Comparison of ENCODE assay signal across 31 mouse cellular contexts in genomic region chr5:146695543-146695942, GRCm38 (mm10).
DNase-seq lines count a peak whose midpoint lies in the region; ATAC-seq and TF ChIP-seq lines count a peak whose summit lies in the region.
"Had no signal": no experiment of that assay in that cellular context is flagged by ENCODE, and none has a peak within 500 bp of the region (broad histone marks: within the 10 kb centered on the region; RNA-seq: fewer than 3 reads in every experiment).

No protein-coding gene starts in this region.

- H3K4me3 ChIP-seq in liver, embryonic 12.5 days: no peak overlapping the region
- H3K4me3 ChIP-seq in liver, postnatal 0 days (ENCODE audit: low read depth, low read length): no peak overlapping the region
- no peak overlapping the region for H3K4me3 ChIP-seq in lung, embryonic 14.5 days (ENCODE audit: low read depth, low read length)
- H3K4me3 ChIP-seq: embryonic facial prominence, embryonic 10.5 days; embryonic facial prominence, embryonic 13.5 days; erythroblast, embryonic 14.5 days; forebrain, embryonic 12.5 days; forebrain, embryonic 15.5 days; heart, adult 2 months; heart, embryonic 10.5 days; heart, embryonic 13.5 days had no signal

- no peak overlapping the region for H3K9ac ChIP-seq in liver, embryonic 12.5 days
- no peak overlapping the region for H3K9ac ChIP-seq in liver, postnatal 0 days (replicated peaks)
- H3K9ac ChIP-seq in lung, embryonic 14.5 days: no peak overlapping the region
- H3K9ac ChIP-seq: embryonic facial prominence, embryonic 13.5 days; forebrain, embryonic 12.5 days; forebrain, embryonic 15.5 days; heart, embryonic 13.5 days; hindbrain, embryonic 14.5 days had no signal

- no peaks in the 10 kb centered on the region for H3K27me3 ChIP-seq in liver, embryonic 12.5 days (replicated peaks)
- H3K27me3 ChIP-seq in liver, postnatal 0 days (ENCODE audit: insufficient read depth, low read length): no peaks in the 10 kb centered on the region
- no peaks in the 10 kb centered on the region for H3K27me3 ChIP-seq in lung, embryonic 14.5 days (ENCODE audit: insufficient read depth, low read length)
- H3K27me3 ChIP-seq: embryonic facial prominence, embryonic 13.5 days; forebrain, embryonic 15.5 days; heart, embryonic 13.5 days; Patski had no signal

- WGBS in liver, embryonic 12.5 days (ENCODE audit: insufficient replicate concordance): 63% methylated on average over 5 of the region's 5 CpGs
- 68% methylated on average over 5 of the region's 5 CpGs for WGBS in liver, postnatal 0 days (ENCODE audit: insufficient replicate concordance)
- WGBS in lung, embryonic 14.5 days: 36% methylated on average over 5 of the region's 5 CpGs

- peaks cover 78% of the 10 kb centered on the region for H3K4me1 ChIP-seq in liver, embryonic 12.5 days
- H3K4me1 ChIP-seq in liver, postnatal 0 days (ENCODE audit: insufficient read depth): peaks cover 40% of the 10 kb centered on the region
- H3K4me1 ChIP-seq in lung, embryonic 14.5 days (ENCODE audit: insufficient read depth): peaks cover 14% of the 10 kb centered on the region
- H3K4me1 ChIP-seq: forebrain, embryonic 12.5 days; forebrain, embryonic 15.5 days had no signal

- TF ChIP-seq CTCF in liver, postnatal 0 days (IDR thresholded peaks at IDR 0.05; ENCODE audit: low read depth): no peak
- TF ChIP-seq CTCF in lung, embryonic 14.5 days (IDR thresholded peaks at IDR 0.05; ENCODE audit: low read depth): no peak

- no peak for ATAC-seq in liver, embryonic 12.5 days
- ATAC-seq in liver, postnatal 0 days: no peak
- no peak for ATAC-seq in lung, embryonic 14.5 days (ENCODE audit: insufficient read depth)
- ATAC-seq: CD4-positive, CD25-positive, alpha-beta regulatory T cell, adult 4 months; forebrain, embryonic 15.5 days; hindbrain, postnatal 0 days; inflammation-experienced regulatory T-cells, adult 6 months; Patski had no signal

- no peak overlapping the region for H3K4me2 ChIP-seq in liver, embryonic 12.5 days
- H3K4me2 ChIP-seq in liver, postnatal 0 days (ENCODE audit: low read depth, low read length): no peak overlapping the region
- H3K4me2 ChIP-seq in lung, embryonic 14.5 days: no peak overlapping the region
- H3K4me2 ChIP-seq: embryonic facial prominence, embryonic 13.5 days; forebrain, embryonic 12.5 days; forebrain, embryonic 15.5 days; heart, embryonic 13.5 days; hindbrain, embryonic 14.5 days had no signal

- H3K9me3 ChIP-seq in liver, embryonic 12.5 days (replicated peaks): no peaks in the 10 kb centered on the region
- H3K9me3 ChIP-seq in liver, postnatal 0 days (ENCODE audit: low read length): no peaks in the 10 kb centered on the region
- no peaks in the 10 kb centered on the region for H3K9me3 ChIP-seq in lung, embryonic 14.5 days (ENCODE audit: low read depth, low read length)
- H3K9me3 ChIP-seq: embryonic facial prominence, embryonic 10.5 days; embryonic facial prominence, embryonic 13.5 days; forebrain, embryonic 12.5 days; forebrain, embryonic 15.5 days; heart, embryonic 10.5 days; heart, embryonic 13.5 days had no signal

- peak overlapping the region; percentile 39; the same call in 1 of the 2 replicates for H3K27ac ChIP-seq in liver, embryonic 12.5 days
- no peak overlapping the region for H3K27ac ChIP-seq in liver, postnatal 0 days (ENCODE audit: low read depth)
- H3K27ac ChIP-seq in lung, embryonic 14.5 days (ENCODE audit: low read depth): no peak overlapping the region
- H3K27ac ChIP-seq: embryonic facial prominence, embryonic 10.5 days; embryonic facial prominence, embryonic 13.5 days; forebrain, embryonic 12.5 days; forebrain, embryonic 15.5 days; heart, adult 2 months; heart, embryonic 10.5 days; heart, embryonic 13.5 days; hindbrain, embryonic 14.5 days; hindbrain, postnatal 0 days had no signal

- H3K36me3 ChIP-seq in liver, embryonic 12.5 days: no peaks in the 10 kb centered on the region
- H3K36me3 ChIP-seq in liver, postnatal 0 days (replicated peaks; ENCODE audit: insufficient read depth, low read length): no peaks in the 10 kb centered on the region
- H3K36me3 ChIP-seq in lung, embryonic 14.5 days (ENCODE audit: insufficient read depth): no peaks in the 10 kb centered on the region
- H3K36me3 ChIP-seq: embryonic facial prominence, embryonic 10.5 days; embryonic facial prominence, embryonic 13.5 days; forebrain, embryonic 12.5 days; forebrain, embryonic 15.5 days; heart, embryonic 10.5 days; heart, embryonic 13.5 days had no signal

- no peak for DNase-seq in liver, postnatal 0 days
- DNase-seq in lung, embryonic 14.5 days: peak; percentile 53
- no peak for DNase-seq in lung, postnatal 14 days
- DNase-seq in c-Kit-negative CD71-positive TER-119-positive erythroid progenitor cells, embryonic 14.5 days (ENCODE audit: low read depth, low spot score): peak; percentile 59
- DNase-seq in T-cell, adult 2 months (ENCODE audit: low spot score): no peak
- no peak for DNase-seq in adrenal gland, postnatal 14 days
- DNase-seq: adrenal gland, adult 8-10 months; adrenal gland, postnatal 36 days; B cell, adult 2 months; cerebellum, adult 11-12 months; cerebellum, adult 8-10 months; cerebellum, postnatal 10 days; cerebellum, postnatal 36 days; embryo, embryonic 11 days; gastrocnemius, postnatal 36 days; heart, adult 2 months; heart, postnatal 14 days; heart, postnatal 4 days had no signal

- TF ChIP-seq EP300 in liver, postnatal 0 days (IDR thresholded peaks at IDR 0.05; ENCODE audit: low read depth): no peak

Comparison
In these comparisons a context has a peak if more than half of its experiments do, and no peak if none do; other contexts are left out.
1. DNase-seq: peak in lung, embryonic 14.5 days (single experiment) and c-Kit-negative CD71-positive TER-119-positive erythroid progenitor cells, embryonic 14.5 days (single experiment); none in liver, postnatal 0 days (single experiment), lung, postnatal 14 days (single experiment), T-cell, adult 2 months (single experiment) and adrenal gland, postnatal 14 days (single experiment).